Mouse (Mus musculus) neural tube, embryonic 13.5 days (tissue): ENCODE data around the gene Ccdc12. TPM values are rescaled to one million over a fixed set of nuclear protein-coding genes. Genes with fewer than 3 reads are reported as not detected.

Experiments used
- ATAC-seq: fragments of 200-750 bp; cut with Nextera tagmentation; 2 replicates; pipeline ENCODE4 v1.8.0; 2017; ENCODE audit warnings: low read depth, mild to moderate bottlenecking, moderate TSS enrichment, moderate library complexity
- H3K27ac ChIP-seq: fragments of 300-500 bp; sonication (generic); replicated peaks from 2 replicates; pipeline ENCODE4 v1.5.1; 2015; ENCODE audit warnings: moderate library complexity, mild to moderate bottlenecking, inconsistent platforms
- H3K27me3 ChIP-seq: fragments of 300-500 bp; sonication (generic); 2 replicates; pipeline ENCODE4 v1.6.1; 2015; ENCODE audit warnings: mild to moderate bottlenecking, inconsistent platforms
- H3K36me3 ChIP-seq: fragments of 300-500 bp; sonication (generic); 2 replicates; pipeline ENCODE4 v1.6.1; 2015; ENCODE audit warnings: mild to moderate bottlenecking, inconsistent platforms
- H3K4me1 ChIP-seq: fragments of 300-500 bp; sonication (generic); replicated peaks from 2 replicates; pipeline ENCODE4 v1.6.1; 2015; ENCODE audit warnings: inconsistent platforms
- H3K4me2 ChIP-seq: fragments of 300-500 bp; sonication (generic); 2 replicates; pipeline ENCODE4 v1.6.1; 2015; ENCODE audit warnings: inconsistent platforms, mild to moderate bottlenecking, moderate library complexity
- H3K4me3 ChIP-seq: fragments of 300-500 bp; sonication (generic); 2 replicates; pipeline ENCODE4 v1.5.1; 2015; ENCODE audit warnings: mild to moderate bottlenecking, inconsistent platforms
- H3K9ac ChIP-seq: fragments of 300-500 bp; sonication (generic); 2 replicates; pipeline ENCODE4 v1.6.1; 2015; ENCODE audit warnings: moderate library complexity, mild to moderate bottlenecking, inconsistent platforms
- H3K9me3 ChIP-seq: fragments of 300-500 bp; sonication (generic); 2 replicates; pipeline ENCODE4 v1.6.1; 2016; ENCODE audit warnings: inconsistent platforms
- WGBS: fragments of 180-500 bp; shearing (Covaris S2); methylation state at CpG from one replicate; pipeline ENCODE4 v1.1.7; 2015; 5-methylcytosine and 5-hydroxymethylcytosine counted together
- polyA plus RNA-seq: library from polyadenylated mRNA; unstranded; fragments of >200 nt; fragmentation: Nextera tagmentation; extraction: Ambion mirVana; gene quantifications from 2 replicates; pipeline ENCODE4 v1.2.1, GENCODE M21; 2015

Ccdc12 gene
- polyA plus RNA-seq, 1 experiment from 2014 or later = 118 TPM

- ATAC-seq = no peak
- WGBS = 87% methylated on average over 3 of the region's 3 CpGs
Observed at GRCm38 (mm10) chr9:110718810-110719209, 62.5 kb downstream of the Ccdc12 start.

GRCm38 (mm10) chr9:110719977-110720376 lies 63.7 kb downstream of the Ccdc12 start:
- no peak overlapping the region for H3K4me2 ChIP-seq

More at GRCm38 (mm10) chr9:110718810-110719209, 62.5 kb downstream of the Ccdc12 start:
- H3K27me3 ChIP-seq = no peaks in the 10 kb centered on the region
- H3K9me3 ChIP-seq = no peaks in the 10 kb centered on the region
- peaks cover 5% of the 10 kb centered on the region; the same call in 1 of the 2 replicates for H3K4me1 ChIP-seq
- H3K9ac ChIP-seq = no peak overlapping the region
- H3K4me3 ChIP-seq = no peak overlapping the region
- peaks cover 20% of the 10 kb centered on the region for H3K36me3 ChIP-seq
- H3K4me2 ChIP-seq = no peak overlapping the region
- H3K27ac ChIP-seq = no peak overlapping the region

GRCm38 (mm10) chr9:110722060-110722459 lies 65.8 kb downstream of the Ccdc12 start:
- Histone ChIP-seq H3K9ac (no peak overlapping the region), H3K27ac (no peak overlapping the region), H3K4me3 (no peak overlapping the region), H3K27me3 (peaks cover 10% of the 10 kb centered on the region), H3K4me2 (no peak overlapping the region), H3K4me1 (peaks cover 25% of the 10 kb centered on the region), H3K36me3 (peaks cover 13% of the 10 kb centered on the region), H3K9me3 (no peaks in the 10 kb centered on the region)
- ATAC-seq = no peak
- 72% methylated on average over 10 of the region's 10 CpGs for WGBS

More at GRCm38 (mm10) chr9:110719977-110720376, 63.7 kb downstream of the Ccdc12 start:
- Histone ChIP-seq H3K9me3 (no peaks in the 10 kb centered on the region), H3K27ac (no peak overlapping the region), H3K4me3 (no peak overlapping the region), H3K4me1 (peaks cover 5% of the 10 kb centered on the region), H3K27me3 (no peaks in the 10 kb centered on the region), H3K36me3 (peaks cover 21% of the 10 kb centered on the region), H3K9ac (no peak overlapping the region)
- WGBS = 71% methylated on average over 5 of the region's 5 CpGs
- no peak for ATAC-seq

DNA sequence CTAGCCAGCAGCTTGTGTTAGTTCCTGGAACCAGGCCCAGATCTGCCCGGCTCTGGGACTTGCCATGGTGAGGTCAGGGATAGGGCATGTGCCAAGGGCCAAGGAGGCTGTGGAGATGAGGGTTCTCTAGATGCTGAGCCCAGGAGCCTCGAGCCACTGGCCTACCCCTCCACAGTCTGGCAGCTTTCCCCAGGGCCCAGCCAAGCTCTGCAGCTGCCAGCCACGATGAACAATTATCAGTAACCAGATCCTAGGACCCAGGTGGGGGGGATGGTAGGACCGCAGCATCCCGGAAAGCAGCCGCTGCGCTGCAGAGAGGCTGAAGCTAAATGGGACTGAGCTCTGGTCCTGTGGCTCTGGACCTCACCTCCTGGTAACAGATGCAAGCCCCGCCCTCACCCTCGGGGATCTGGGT lies 69.4 kb downstream of the Ccdc12 start:
- H3K4me2 ChIP-seq = 0 out of 2 replicates have a peak overlapping the region, but pooled peaks have one; percentile 9
- no peak overlapping the region for H3K4me3 ChIP-seq
- peaks cover 32% of the 10 kb centered on the region for H3K27me3 ChIP-seq
- no peak overlapping the region for H3K9ac ChIP-seq
- 9% methylated on average over 9 of the region's 9 CpGs for WGBS
- peaks cover 13% of the 10 kb centered on the region for H3K36me3 ChIP-seq
- peaks cover 27% of the 10 kb centered on the region for H3K4me1 ChIP-seq
- ATAC-seq = peak; percentile 32; the same call in 1 of the 2 replicates
- H3K9me3 ChIP-seq = no peaks in the 10 kb centered on the region
- no peak overlapping the region for H3K27ac ChIP-seq

DNA sequence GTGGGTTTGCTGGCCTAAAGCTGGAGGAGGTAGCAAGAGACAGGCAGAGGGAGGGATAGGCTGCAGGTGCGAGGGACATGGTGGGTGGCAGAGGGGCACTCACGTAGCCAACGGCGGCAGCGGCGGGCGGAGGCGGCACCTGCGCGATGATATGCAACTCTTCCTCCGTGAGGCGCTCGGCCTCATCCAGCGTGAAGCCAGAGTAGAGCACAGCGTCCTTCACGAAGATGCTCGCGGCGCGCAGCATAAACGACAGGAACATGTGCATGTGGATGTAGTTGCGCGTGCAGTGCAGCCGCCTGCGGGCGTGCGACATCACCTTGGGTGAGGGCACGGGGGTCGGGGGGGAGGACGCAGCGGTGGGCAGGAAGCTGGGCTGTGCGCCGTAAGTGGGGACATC lies 70.6 kb downstream of the Ccdc12 start:
- 19% methylated on average over 27 of the region's 33 CpGs for WGBS
- Histone ChIP-seq H3K4me2 (peak overlapping the region; percentile 53), H3K27me3 (peaks cover 39% of the 10 kb centered on the region), H3K36me3 (peaks cover 13% of the 10 kb centered on the region), H3K9me3 (no peaks in the 10 kb centered on the region), H3K9ac (peak overlapping the region; percentile 58), H3K4me3 (peak overlapping the region; percentile 25), H3K27ac (no peak overlapping the region), H3K4me1 (peaks cover 28% of the 10 kb centered on the region)
- ATAC-seq = no peak

- H3K9me3 ChIP-seq = no peaks in the 10 kb centered on the region
- no peak for ATAC-seq
Observed at GRCm38 (mm10) chr9:110729841-110730240, 73.5 kb downstream of the Ccdc12 start.

GRCm38 (mm10) chr9:110731859-110732258 lies 75.6 kb downstream of the Ccdc12 start:
- H3K4me2 ChIP-seq = peak overlapping the region; percentile 57; the same call in 1 of the 2 replicates
- H3K27me3 ChIP-seq = peaks cover 42% of the 10 kb centered on the region
- H3K9ac ChIP-seq = no peak overlapping the region
- H3K9me3 ChIP-seq = no peaks in the 10 kb centered on the region
- no peak overlapping the region for H3K4me3 ChIP-seq
- ATAC-seq = peak; percentile 6; the same call in 1 of the 2 replicates
- H3K27ac ChIP-seq = no peak overlapping the region
- H3K36me3 ChIP-seq = no peaks in the 10 kb centered on the region
- 52% methylated on average over 4 of the region's 4 CpGs for WGBS
- peaks cover 41% of the 10 kb centered on the region for H3K4me1 ChIP-seq

More at GRCm38 (mm10) chr9:110729841-110730240, 73.5 kb downstream of the Ccdc12 start:
- H3K4me1 ChIP-seq = peaks cover 47% of the 10 kb centered on the region
- WGBS = 21% methylated on average over 8 of the region's 8 CpGs
- no peak overlapping the region for H3K9ac ChIP-seq
- peaks cover 47% of the 10 kb centered on the region for H3K27me3 ChIP-seq
- H3K36me3 ChIP-seq = no peaks in the 10 kb centered on the region
- H3K4me2 ChIP-seq = no peak overlapping the region
- H3K27ac ChIP-seq = no peak overlapping the region
- H3K4me3 ChIP-seq = no peak overlapping the region

- WGBS = under 1% methylated on average over 26 of the region's 26 CpGs
Observed at GRCm38 (mm10) chr9:110732623-110733022, 76.3 kb downstream of the Ccdc12 start.

DNA sequence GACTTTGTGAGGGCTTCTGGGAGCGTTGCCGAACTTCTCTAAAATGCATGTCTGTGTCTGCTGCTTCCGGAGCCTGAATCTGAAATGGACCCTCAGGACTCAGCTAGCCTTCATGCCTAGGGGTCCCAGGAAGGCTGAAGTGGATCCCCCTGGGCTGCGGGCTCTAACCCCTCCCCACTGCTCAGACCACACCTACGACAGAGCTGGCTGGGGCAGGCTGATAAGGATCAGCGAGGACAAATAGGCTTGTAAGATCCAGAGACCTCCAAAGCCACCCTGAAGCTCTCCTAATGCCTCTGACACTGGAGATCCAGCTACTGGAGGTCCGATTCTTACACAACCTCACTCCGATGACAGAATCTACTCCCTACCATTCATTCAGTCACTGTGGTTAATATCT lies 76.8 kb downstream of the Ccdc12 start:
- Histone ChIP-seq H3K4me1 (peaks cover 40% of the 10 kb centered on the region), H3K9me3 (no peaks in the 10 kb centered on the region), H3K27me3 (peaks cover 29% of the 10 kb centered on the region), H3K36me3 (no peaks in the 10 kb centered on the region), H3K9ac (peak overlapping the region; percentile 57), H3K4me2 (peak overlapping the region; percentile 57), H3K4me3 (peak overlapping the region; percentile 35), H3K27ac (peak overlapping the region; percentile 34; the same call in 1 of the 2 replicates)
- 10% methylated on average over 8 of the region's 8 CpGs for WGBS
- no peak for ATAC-seq

More at GRCm38 (mm10) chr9:110732623-110733022, 76.3 kb downstream of the Ccdc12 start:
- Histone ChIP-seq H3K4me3 (peak overlapping the region; percentile 35), H3K4me1 (peaks cover 41% of the 10 kb centered on the region), H3K27me3 (peaks cover 34% of the 10 kb centered on the region), H3K27ac (0 out of 2 replicates have a peak overlapping the region, but pooled peaks have one; percentile 34), H3K4me2 (peak overlapping the region; percentile 57), H3K9ac (peak overlapping the region; percentile 57), H3K36me3 (no peaks in the 10 kb centered on the region), H3K9me3 (no peaks in the 10 kb centered on the region)
- peak; percentile 69 for ATAC-seq

GRCm38 (mm10) chr9:110734154-110734553 lies 77.9 kb downstream of the Ccdc12 start:
- H3K4me2 ChIP-seq = no peak overlapping the region
- no peak overlapping the region for H3K9ac ChIP-seq
- H3K27ac ChIP-seq = no peak overlapping the region
- H3K36me3 ChIP-seq = no peaks in the 10 kb centered on the region
- ATAC-seq = no peak
- H3K4me1 ChIP-seq = peaks cover 40% of the 10 kb centered on the region
- H3K27me3 ChIP-seq = peaks cover 20% of the 10 kb centered on the region; the same call in 1 of the 2 replicates
- no peak overlapping the region for H3K4me3 ChIP-seq
- no peaks in the 10 kb centered on the region for H3K9me3 ChIP-seq
- WGBS = 82% methylated on average over 7 of the region's 7 CpGs

DNA sequence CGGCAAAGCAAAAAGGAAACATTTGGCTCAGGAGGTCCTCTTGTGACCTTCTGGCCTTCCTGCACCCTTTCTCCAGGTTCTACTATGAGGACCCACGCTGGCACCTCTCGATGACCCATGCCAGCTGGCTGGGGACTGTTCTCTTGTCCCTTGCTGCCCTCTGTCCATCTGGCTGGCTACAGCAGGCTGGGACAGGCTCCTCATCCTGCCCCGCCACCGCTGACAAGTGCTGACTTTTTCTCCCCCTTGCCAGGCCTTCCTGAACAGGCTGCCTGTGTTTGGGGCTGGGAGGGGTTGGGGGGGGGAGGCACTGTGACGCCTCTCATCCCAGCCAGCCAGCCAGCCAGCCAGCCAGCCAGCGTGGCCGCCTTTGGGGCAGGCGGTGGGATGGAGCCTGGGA lies 80.1 kb downstream of the Ccdc12 start:
- no peak for ATAC-seq
- H3K9me3 ChIP-seq = no peaks in the 10 kb centered on the region
- peak overlapping the region; percentile 22; the same call in 1 of the 2 replicates for H3K9ac ChIP-seq
- peaks cover 24% of the 10 kb centered on the region for H3K27me3 ChIP-seq
- H3K36me3 ChIP-seq = no peaks in the 10 kb centered on the region
- H3K4me3 ChIP-seq = no peak overlapping the region
- H3K27ac ChIP-seq = no peak overlapping the region
- no peak overlapping the region for H3K4me2 ChIP-seq
- WGBS = 36% methylated on average over 9 of the region's 9 CpGs
- H3K4me1 ChIP-seq = peaks cover 49% of the 10 kb centered on the region

GRCm38 (mm10) chr9:110738054-110738453 lies 81.8 kb downstream of the Ccdc12 start:
- no peak for ATAC-seq
- Histone ChIP-seq H3K27me3 (peaks cover 25% of the 10 kb centered on the region), H3K27ac (no peak overlapping the region), H3K4me1 (peaks cover 49% of the 10 kb centered on the region), H3K9ac (no peak overlapping the region), H3K4me3 (no peak overlapping the region), H3K36me3 (no peaks in the 10 kb centered on the region), H3K9me3 (no peaks in the 10 kb centered on the region), H3K4me2 (no peak overlapping the region)
- WGBS = 25% methylated on average over 1 of the region's 1 CpGs

DNA sequence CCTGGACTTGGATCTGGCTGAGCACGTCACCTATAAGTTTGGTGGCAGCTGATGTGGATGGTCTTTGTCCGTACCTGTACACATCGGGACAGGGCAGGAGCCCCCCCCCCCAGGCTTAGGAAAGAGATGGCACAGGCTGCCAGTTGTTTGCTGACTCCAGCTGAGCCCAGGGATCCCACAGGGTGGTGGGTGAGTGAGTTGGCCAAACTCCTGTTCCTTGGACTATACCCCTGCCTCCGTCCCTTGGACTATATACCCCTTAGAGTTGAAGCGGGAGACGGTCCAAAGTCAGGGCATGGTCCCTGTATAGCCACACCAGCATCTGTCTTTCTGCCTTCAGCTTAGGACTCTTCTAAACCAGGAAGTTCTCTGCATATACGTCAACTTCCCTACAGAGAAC lies 83.7 kb downstream of the Ccdc12 start:
- Histone ChIP-seq H3K4me1 (peaks cover 41% of the 10 kb centered on the region), H3K9me3 (no peaks in the 10 kb centered on the region), H3K36me3 (no peaks in the 10 kb centered on the region), H3K4me3 (no peak overlapping the region), H3K27ac (no peak overlapping the region), H3K4me2 (no peak overlapping the region), H3K9ac (no peak overlapping the region), H3K27me3 (peaks cover 29% of the 10 kb centered on the region)
- ATAC-seq = no peak
- 85% methylated on average over 7 of the region's 7 CpGs for WGBS
